Mouse (Mus musculus): ENCODE data around the gene Ube2n.

DNA sequence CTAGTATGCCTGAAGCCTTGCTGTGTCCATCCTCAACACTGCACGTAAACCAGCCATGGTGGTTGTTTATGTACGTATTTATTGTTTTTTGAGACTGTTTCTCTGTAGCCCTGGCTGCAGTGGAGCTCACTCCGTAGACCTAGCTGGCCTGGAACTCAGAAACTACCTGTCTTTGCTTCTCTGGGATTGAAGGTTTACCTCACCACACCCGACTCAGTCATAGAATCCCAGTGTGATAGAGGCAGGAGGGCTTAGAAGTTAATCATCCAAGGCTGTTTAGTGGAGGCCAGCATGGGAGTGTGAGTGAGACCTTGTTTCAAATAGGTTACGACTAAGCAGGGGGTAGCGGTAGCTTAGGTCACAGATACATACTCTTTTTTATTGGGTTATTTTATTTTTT, 2.7 kb downstream of the Ube2n start:
- TF ChIP-seq CTCF (conservative IDR thresholded peaks at IDR 0.05; ENCODE audit: low read length) (no peak), NANOG (IDR thresholded peaks at IDR 0.05; ENCODE audit: borderline replicate concordance, low read length) (no peak)

Data from E14TG2a.4 (cell line).